Mouse (Mus musculus): ENCODE results near the gene Cldn7. TPM values are rescaled to one million over a fixed set of nuclear protein-coding genes. Genes with fewer than 3 reads are reported as not detected.
"Not testable (repeated sequence)": the region's sequence is repeated elsewhere in the genome, so short reads cannot be mapped to it uniquely, and the experiment has no call there.

The Cldn7 gene
- polyA plus RNA-seq, 1 experiment from 2014 or later: 7.4 TPM

DNA sequence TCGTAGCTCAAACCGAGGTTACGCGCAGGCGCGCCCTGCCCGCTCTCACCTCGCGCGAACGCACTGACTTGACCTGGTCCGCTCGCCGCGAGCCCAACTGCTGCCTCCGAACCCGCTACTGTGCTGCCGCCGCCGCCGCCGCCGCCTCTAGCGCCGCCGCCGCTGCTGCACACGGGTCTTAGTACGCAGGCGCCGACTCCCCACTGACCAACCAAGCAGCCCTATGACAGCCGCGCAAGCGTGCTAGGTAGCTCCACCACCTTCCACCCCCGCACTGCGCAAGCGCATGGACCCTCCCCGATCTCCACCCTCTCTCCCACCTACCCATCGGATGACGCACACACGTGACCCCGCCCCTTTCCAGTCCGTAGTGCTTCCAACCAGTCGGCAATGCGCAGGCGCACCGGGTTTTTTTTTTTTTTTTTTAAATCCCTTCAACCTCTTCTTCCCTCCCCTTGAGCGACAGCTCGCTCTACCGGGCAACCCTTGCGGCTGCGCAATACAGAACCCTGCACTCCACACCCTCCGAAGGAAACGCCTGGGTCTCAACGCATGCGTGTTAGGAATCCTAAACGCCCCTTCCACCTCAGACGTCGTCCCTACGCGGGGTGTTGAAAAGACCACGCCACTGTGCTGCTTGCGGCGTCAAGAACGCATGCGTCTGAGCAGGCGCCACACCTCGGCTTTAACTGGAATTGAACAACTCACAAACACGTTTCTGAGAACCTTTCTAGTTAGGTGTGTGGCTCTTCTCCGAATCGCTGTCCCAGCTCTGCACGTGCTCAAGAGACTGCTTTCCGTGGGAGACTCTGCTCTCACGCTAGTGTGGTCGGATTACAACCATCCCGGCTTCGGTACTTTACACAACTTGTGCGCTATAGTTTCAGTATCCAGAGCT is 43.2 kb upstream of the Cldn7 start, which contains the start of gene Eif5a:
Gene Eif5a, minus strand, starts transcription at position 845 of the 898 bp plus-strand sequence.
- Histone ChIP-seq H3K4me2 (peak within 1 kb of the TSS; percentile 97), H3K27me3 (replicated peaks) (no peaks in the 10 kb centered on the region), H3K4me3 (peak within 1 kb of the TSS; percentile 91), H3K9ac (peak within 1 kb of the TSS; percentile 99), H3K36me3 (peaks cover 28% of the 10 kb centered on the region), H3K4me1 (peaks cover 42% of the 10 kb centered on the region), H3K27ac (replicated peaks) (peak within 1 kb of the TSS; percentile 99), H3K9me3 (no peaks in the 10 kb centered on the region)
- peak; percentile 94 for ATAC-seq (ENCODE audit: extremely low read depth, insufficient number of reproducible peaks, low FRiP score, low TSS enrichment)
- under 1% methylated on average over 78 of the region's 78 CpGs for WGBS

DNA sequence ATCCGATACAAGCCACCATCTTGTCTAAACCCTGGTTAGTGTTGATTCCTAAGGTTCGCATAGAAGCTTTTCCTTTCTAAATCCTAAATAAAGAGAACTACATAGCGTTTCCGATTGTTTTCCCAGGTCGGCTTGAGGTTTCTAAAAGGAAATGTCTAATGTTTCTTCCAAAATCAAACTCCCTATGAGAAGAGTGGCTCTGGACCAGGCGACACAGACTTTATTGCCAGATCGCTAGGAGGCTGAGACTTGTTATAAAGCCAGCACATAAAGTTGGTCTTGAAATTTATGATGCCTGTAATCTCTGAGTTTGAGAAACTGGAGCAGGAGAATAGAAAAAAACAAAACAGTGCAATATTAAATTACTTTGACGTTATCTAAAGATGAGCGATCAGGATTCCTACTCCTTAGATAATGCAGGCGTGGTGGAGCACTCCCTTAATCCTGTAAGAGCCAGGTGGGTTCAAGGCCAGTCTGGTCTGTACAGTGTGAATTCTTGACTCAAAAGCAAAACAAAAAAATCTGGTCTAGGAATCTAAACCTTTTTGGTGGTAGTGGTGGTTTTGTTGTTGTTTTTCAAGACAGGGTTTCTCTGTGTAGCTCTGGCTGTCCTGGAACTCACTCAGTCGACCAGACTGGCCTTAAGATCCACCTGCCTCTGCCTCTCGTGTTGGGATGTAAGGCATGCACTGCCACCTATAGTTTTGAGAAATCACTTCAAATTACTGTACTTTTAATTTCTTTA is 42.4 kb upstream of the Cldn7 start:
- Histone ChIP-seq H3K4me2 (peak overlapping the region; percentile 83), H3K4me3 (peak overlapping the region; percentile 91), H3K9me3 (no peaks in the 10 kb centered on the region), H3K36me3 (peaks cover 20% of the 10 kb centered on the region), H3K4me1 (peaks cover 34% of the 10 kb centered on the region), H3K9ac (peak overlapping the region; percentile 86), H3K27ac (replicated peaks) (peak overlapping the region; percentile 99), H3K27me3 (replicated peaks) (no peaks in the 10 kb centered on the region)
- WGBS: 3% methylated on average over 12 of the region's 12 CpGs
- ATAC-seq (ENCODE audit: extremely low read depth, insufficient number of reproducible peaks, low FRiP score, low TSS enrichment): no peak

DNA sequence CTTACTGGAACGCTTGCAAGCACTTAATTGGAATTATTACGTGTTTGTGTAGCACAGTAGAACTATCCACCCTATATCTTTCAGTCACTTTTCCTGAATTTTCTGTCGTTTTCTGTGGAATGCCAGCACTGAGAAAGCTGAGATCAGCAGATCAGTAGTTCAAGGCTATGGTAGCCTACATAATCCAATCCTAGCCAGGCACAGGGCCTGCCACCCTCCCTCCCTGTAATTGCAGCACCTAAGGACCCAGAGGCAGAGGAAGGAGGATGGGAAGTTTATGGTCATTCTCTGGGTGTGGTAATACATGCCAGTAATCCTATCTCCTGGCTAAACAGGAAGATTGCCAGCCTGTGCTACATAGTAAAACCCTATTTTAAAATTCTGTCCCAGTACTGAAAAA is 41.8 kb upstream of the Cldn7 start:
- Histone ChIP-seq H3K4me1 (peaks cover 28% of the 10 kb centered on the region), H3K4me3 (peak overlapping the region; percentile 91), H3K9me3 (no peaks in the 10 kb centered on the region), H3K36me3 (peaks cover 14% of the 10 kb centered on the region), H3K9ac (peak overlapping the region; percentile 86; the same call in 1 of the 2 replicates), H3K4me2 (peak overlapping the region; percentile 83), H3K27me3 (replicated peaks) (no peaks in the 10 kb centered on the region), H3K27ac (replicated peaks) (peak overlapping the region; percentile 99; the same call in 1 of the 2 replicates)
- no peak for ATAC-seq (ENCODE audit: extremely low read depth, insufficient number of reproducible peaks, low FRiP score, low TSS enrichment)
- 64% methylated on average over 3 of the region's 3 CpGs for WGBS

DNA sequence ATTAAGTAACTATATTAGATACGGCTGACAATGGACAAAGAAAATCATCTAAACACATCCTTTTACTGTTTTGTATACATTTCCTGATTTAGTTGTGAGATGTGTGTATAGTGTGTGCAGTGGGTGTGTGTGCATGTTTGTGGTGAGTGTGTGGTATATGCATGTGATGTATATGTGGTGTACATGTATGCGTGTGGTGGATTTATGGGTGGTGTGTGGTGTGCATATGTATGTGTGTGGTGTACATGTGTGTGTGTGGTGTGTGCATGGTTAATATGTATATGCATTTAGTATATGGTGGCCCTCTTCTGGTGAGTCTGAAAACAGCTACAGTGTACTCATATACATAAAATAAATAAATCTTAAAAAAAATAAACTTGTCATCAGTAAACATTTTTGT is 37.1 kb upstream of the Cldn7 start:
- H3K9me3 ChIP-seq: no peaks in the 10 kb centered on the region
- ATAC-seq (ENCODE audit: extremely low read depth, insufficient number of reproducible peaks, low FRiP score, low TSS enrichment): no peak
- WGBS: 88% methylated on average over 2 of the region's 2 CpGs
- no peak overlapping the region for H3K9ac ChIP-seq
- H3K4me3 ChIP-seq: no peak overlapping the region
- no peaks in the 10 kb centered on the region for H3K27me3 ChIP-seq (replicated peaks)
- H3K36me3 ChIP-seq: no peaks in the 10 kb centered on the region
- no peak overlapping the region for H3K4me2 ChIP-seq
- peaks cover 4% of the 10 kb centered on the region for H3K4me1 ChIP-seq
- no peak overlapping the region for H3K27ac ChIP-seq (replicated peaks)

DNA sequence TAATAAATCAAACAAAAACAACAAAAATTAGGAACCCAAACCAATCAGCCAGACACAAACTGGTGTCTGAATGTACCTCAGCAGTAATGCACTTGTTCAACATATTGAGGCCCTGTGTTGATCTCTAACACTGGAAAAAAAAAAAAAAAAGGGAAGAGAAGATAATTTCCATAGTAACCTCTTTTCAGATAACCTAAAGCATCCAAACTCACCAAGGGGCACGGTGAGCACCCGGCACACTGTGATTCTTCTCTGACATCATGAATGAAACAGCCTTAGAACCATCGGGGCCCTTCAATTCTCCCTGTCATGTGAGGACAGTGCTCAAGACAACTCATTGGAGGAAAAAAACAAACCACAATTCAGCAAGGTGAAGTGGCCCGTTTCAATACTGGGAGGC is 34.9 kb upstream of the Cldn7 start:
- no peaks in the 10 kb centered on the region for H3K36me3 ChIP-seq
- no peak for ATAC-seq (ENCODE audit: extremely low read depth, insufficient number of reproducible peaks, low FRiP score, low TSS enrichment)
- H3K27me3 ChIP-seq (replicated peaks): peaks cover 2% of the 10 kb centered on the region; the same call in 1 of the 2 replicates
- H3K9me3 ChIP-seq: no peaks in the 10 kb centered on the region
- WGBS: 26% methylated on average over 4 of the region's 4 CpGs
- H3K9ac ChIP-seq: no peak overlapping the region
- no peak overlapping the region for H3K27ac ChIP-seq (replicated peaks)
- no peak overlapping the region for H3K4me2 ChIP-seq
- no peak overlapping the region for H3K4me3 ChIP-seq
- H3K4me1 ChIP-seq: peaks cover 5% of the 10 kb centered on the region

DNA sequence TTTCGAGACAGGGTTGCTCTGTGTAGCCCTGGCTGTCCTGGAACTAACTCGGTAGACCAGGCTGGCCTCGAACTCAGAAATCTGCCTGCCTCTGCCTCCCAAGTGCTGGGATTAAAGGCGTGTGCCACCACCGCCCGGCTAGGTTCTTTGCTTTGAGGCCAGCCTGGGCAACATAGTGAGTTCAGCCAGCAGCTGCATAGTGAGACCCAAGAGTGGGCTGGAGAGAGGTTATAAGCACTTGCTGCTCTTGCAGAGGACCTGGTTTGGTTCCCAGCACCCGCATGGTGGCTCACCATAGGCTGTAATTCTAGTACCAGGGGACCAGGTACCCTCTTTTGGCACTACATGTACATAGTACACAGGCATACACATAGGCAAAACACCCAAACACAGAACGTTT is 34.4 kb upstream of the Cldn7 start:
- not testable (repeated sequence) for H3K27me3 ChIP-seq (replicated peaks); ATAC-seq (ENCODE audit: extremely low read depth, insufficient number of reproducible peaks, low FRiP score, low TSS enrichment); H3K27ac ChIP-seq (replicated peaks); H3K9ac ChIP-seq; H3K4me3 ChIP-seq; H3K4me2 ChIP-seq; H3K9me3 ChIP-seq; H3K4me1 ChIP-seq; H3K36me3 ChIP-seq
- WGBS: 80% methylated on average over 8 of the region's 8 CpGs

DNA sequence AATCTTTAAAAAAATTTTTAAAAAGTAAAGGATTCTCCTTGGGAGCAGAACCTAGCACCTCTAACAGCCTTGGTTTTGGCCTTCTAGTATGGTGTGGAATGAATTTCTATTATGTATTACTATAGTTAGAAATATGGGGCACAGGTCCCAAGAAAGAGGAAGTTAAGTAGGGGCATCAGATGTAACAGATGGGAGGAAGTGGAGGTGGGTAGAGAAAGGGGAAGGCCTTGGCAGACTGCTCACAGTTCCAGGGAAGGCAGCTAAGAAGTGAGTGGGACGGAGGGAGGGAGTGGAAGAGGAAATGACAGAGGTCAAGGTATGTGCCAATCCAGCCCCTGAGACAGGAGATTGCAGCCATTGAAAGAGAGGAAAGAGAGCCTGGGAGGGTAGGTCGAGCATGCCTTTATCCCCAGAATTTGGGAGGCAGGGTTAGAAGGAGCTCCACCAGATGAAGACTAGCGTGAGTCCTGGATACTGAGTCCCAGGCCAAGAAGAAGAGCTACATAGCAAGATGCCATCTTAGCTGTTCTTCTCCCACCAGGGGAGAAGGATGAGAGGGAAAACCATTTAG is 33.5 kb upstream of the Cldn7 start:
- no peak overlapping the region for H3K9ac ChIP-seq
- peaks cover 16% of the 10 kb centered on the region for H3K4me1 ChIP-seq
- no peak overlapping the region for H3K27ac ChIP-seq (replicated peaks)
- no peak overlapping the region for H3K4me3 ChIP-seq
- H3K27me3 ChIP-seq (replicated peaks): peaks cover 11% of the 10 kb centered on the region
- H3K36me3 ChIP-seq: no peaks in the 10 kb centered on the region
- 65% methylated on average over 3 of the region's 3 CpGs for WGBS
- no peak overlapping the region for H3K4me2 ChIP-seq
- ATAC-seq (ENCODE audit: extremely low read depth, insufficient number of reproducible peaks, low FRiP score, low TSS enrichment): no peak
- no peaks in the 10 kb centered on the region for H3K9me3 ChIP-seq

DNA sequence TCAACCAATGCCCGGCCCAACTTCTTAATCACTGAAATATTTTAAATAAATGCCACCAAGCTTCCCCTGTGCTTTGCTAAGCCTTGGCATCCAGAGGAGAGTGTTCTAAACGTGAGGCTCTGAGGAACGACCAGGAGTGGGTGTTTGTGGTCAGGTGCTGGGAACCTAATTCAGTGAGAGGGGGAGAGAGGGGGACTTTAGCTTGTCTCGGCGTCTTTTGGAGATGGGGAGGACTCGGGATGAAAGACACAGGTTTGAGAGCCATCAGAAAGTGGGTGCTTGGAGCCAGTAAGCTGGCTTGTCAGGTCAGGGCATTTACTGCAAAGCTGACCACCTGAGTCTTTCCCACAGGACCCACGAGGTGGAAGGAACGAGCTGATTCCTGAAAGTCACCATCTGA is 32.8 kb upstream of the Cldn7 start:
- peaks cover 18% of the 10 kb centered on the region for H3K27me3 ChIP-seq (replicated peaks)
- WGBS: 64% methylated on average over 8 of the region's 8 CpGs
- no peak overlapping the region for H3K4me3 ChIP-seq
- no peak overlapping the region for H3K27ac ChIP-seq (replicated peaks)
- H3K4me1 ChIP-seq: peaks cover 23% of the 10 kb centered on the region
- H3K36me3 ChIP-seq: no peaks in the 10 kb centered on the region
- no peak overlapping the region for H3K4me2 ChIP-seq
- ATAC-seq (ENCODE audit: extremely low read depth, insufficient number of reproducible peaks, low FRiP score, low TSS enrichment): no peak
- no peak overlapping the region for H3K9ac ChIP-seq
- no peaks in the 10 kb centered on the region for H3K9me3 ChIP-seq

DNA sequence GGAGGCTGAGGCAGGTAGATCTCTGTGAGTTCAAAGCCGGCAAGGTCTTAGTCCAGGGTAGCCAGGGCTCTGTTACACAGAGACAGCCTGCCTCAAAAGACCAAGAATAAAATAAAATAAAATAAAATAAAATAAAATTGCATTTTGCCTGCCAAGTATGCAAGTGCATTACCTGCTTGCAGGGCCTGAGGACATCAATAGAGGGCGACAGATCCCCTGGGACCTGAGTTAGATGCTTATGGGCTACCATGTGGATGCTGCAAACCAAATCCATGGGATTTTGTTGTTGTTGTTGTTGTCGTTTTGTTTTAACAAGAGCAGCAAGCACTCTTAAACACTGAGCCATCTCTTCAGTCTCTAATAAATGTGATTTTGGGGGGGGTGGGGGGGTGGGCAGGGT is 32.3 kb upstream of the Cldn7 start:
- no peak overlapping the region for H3K27ac ChIP-seq (replicated peaks)
- H3K27me3 ChIP-seq (replicated peaks): peaks cover 23% of the 10 kb centered on the region
- 44% methylated on average over 3 of the region's 3 CpGs for WGBS
- no peak for ATAC-seq (ENCODE audit: extremely low read depth, insufficient number of reproducible peaks, low FRiP score, low TSS enrichment)
- no peak overlapping the region for H3K4me2 ChIP-seq
- H3K4me3 ChIP-seq: no peak overlapping the region
- no peak overlapping the region for H3K9ac ChIP-seq
- H3K36me3 ChIP-seq: no peaks in the 10 kb centered on the region
- peaks cover 28% of the 10 kb centered on the region for H3K4me1 ChIP-seq
- H3K9me3 ChIP-seq: no peaks in the 10 kb centered on the region

DNA sequence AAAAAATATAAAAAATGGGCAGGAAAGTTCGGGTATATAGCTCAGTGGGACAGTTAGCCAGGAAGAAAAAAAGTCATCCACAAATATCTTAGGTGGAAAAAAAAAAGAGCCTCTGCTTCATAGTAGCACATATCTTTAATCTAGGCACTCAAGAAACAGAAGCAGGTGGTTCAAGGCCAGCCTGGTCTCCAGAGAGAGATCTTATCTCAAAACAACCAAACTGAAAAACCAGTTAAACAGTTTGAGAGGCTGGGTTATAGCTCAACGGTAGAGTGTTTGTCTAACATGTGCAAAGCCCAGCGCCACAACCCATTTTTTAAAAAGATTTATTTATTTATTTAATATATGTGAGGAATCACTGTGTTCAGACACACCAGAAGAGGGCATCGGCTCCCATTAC is 31.5 kb upstream of the Cldn7 start:
- Histone ChIP-seq H3K4me2 (no peak overlapping the region), H3K36me3 (no peaks in the 10 kb centered on the region), H3K9me3 (no peaks in the 10 kb centered on the region), H3K4me3 (no peak overlapping the region), H3K4me1 (peaks cover 36% of the 10 kb centered on the region), H3K27ac (replicated peaks) (no peak overlapping the region), H3K27me3 (replicated peaks) (peaks cover 31% of the 10 kb centered on the region), H3K9ac (no peak overlapping the region)
- WGBS: 72% methylated on average over 4 of the region's 4 CpGs
- no peak for ATAC-seq (ENCODE audit: extremely low read depth, insufficient number of reproducible peaks, low FRiP score, low TSS enrichment)

DNA sequence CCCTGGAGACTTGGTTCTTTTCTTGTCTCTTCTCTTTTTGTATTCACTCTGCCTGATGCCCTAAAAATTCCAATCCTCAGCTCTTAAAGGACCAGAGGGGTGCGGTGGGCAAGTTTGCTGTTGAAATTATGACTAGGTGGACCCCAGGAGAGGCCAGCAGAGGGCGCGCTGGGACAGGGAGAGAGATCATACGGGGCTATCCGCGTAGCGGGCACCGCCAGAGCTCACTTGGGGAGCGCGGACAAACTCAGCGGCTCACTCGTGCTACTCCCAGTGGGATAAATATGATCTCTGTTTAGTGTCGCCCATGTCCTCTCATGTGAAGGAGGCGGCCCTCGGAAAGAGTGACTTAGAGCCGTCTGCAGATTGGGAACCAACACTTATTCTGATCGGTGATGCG is 30.4 kb upstream of the Cldn7 start:
- peak overlapping the region; percentile 53; the same call in 1 of the 2 replicates for H3K9ac ChIP-seq
- no peak overlapping the region for H3K27ac ChIP-seq (replicated peaks)
- 1% methylated on average over 18 of the region's 18 CpGs for WGBS
- H3K27me3 ChIP-seq (replicated peaks): peaks cover 42% of the 10 kb centered on the region
- no peaks in the 10 kb centered on the region for H3K36me3 ChIP-seq
- H3K4me3 ChIP-seq: peak overlapping the region; percentile 64
- peak overlapping the region; percentile 93 for H3K4me2 ChIP-seq
- ATAC-seq (ENCODE audit: extremely low read depth, insufficient number of reproducible peaks, low FRiP score, low TSS enrichment): no peak
- peaks cover 37% of the 10 kb centered on the region for H3K4me1 ChIP-seq
- no peaks in the 10 kb centered on the region for H3K9me3 ChIP-seq

Data from heart, embryonic 13.5 days (tissue).